9 mouse cellular contexts compared by ENCODE assay signal in genomic region chr13:71961891-71962660, GRCm38 (mm10). TPM values are rescaled to one million over a fixed set of nuclear protein-coding genes. Genes with fewer than 3 reads are reported as not detected.
DNase-seq lines count a peak whose midpoint lies in the region; ATAC-seq lines count a peak whose summit lies in the region.
"Had no signal": no experiment of that assay in that cellular context is flagged by ENCODE, and none has a peak within 500 bp of the region (broad histone marks: within the 10 kb centered on the region; RNA-seq: fewer than 3 reads in every experiment).

No protein-coding gene starts in this region.

- peak overlapping the region; percentile 67 for H3K4me3 ChIP-seq in heart, embryonic 11.5 days (ENCODE audit: low read depth, low read length)
- peak overlapping the region; percentile 96 for H3K4me3 ChIP-seq in midbrain, embryonic 10.5 days

- peak; percentile 39 to 47 for DNase-seq in cerebellum, postnatal 10 days
- no peak for DNase-seq in cerebellum, adult 9-10 months
- DNase-seq in ZHBTc4 (ENCODE audit: low read depth, low spot score), result peak; percentile 33
- peak; percentile 58 for DNase-seq in midbrain, embryonic 10.5 days (ENCODE audit: low spot score)
- DNase-seq in left cerebral cortex, postnatal 25 days (ENCODE audit: low spot score in 2 of 2), result no peak
- DNase-seq in right cerebral cortex, postnatal 10 days (ENCODE audit: low spot score in 2 of 2), result no peak

- WGBS in heart, embryonic 11.5 days (ENCODE audit: insufficient replicate concordance), result 1% methylated on average over 25 of the region's 25 CpGs
- under 1% methylated on average over 25 of the region's 25 CpGs for WGBS in midbrain, embryonic 10.5 days

- peaks cover 13% of the 10 kb centered on the region for H3K4me1 ChIP-seq in heart, embryonic 11.5 days (ENCODE audit: control insufficient read depth, insufficient read depth, low read length)
- peaks cover 54% of the 10 kb centered on the region for H3K4me1 ChIP-seq in midbrain, embryonic 10.5 days

- peak overlapping the region; percentile 88 for H3K4me2 ChIP-seq in heart, embryonic 11.5 days

- peaks cover 81% of the 10 kb centered on the region for H3K27me3 ChIP-seq in heart, embryonic 11.5 days (ENCODE audit: control insufficient read depth, insufficient read depth, low read length)
- peaks cover 80% of the 10 kb centered on the region for H3K27me3 ChIP-seq in midbrain, embryonic 10.5 days (ENCODE audit: low read depth, poor library complexity, severe bottlenecking)

- intact Hi-C loops in left cerebral cortex, postnatal 25 days (cut with DNase I), result loop anchor here (5.0 kb wide), 2 partner anchors 330 to 455 kb away; no protein-coding TSS in a partner anchor

- H3K27ac ChIP-seq in heart, embryonic 11.5 days (ENCODE audit: low read depth, low read length), result no peak overlapping the region; the same call in 1 of the 2 replicates
- peak overlapping the region; percentile 98 for H3K27ac ChIP-seq in midbrain, embryonic 10.5 days (replicated peaks)
- H3K27ac ChIP-seq: liver, embryonic 14.5 days had no signal

- ATAC-seq in heart, embryonic 11.5 days (replicated peaks; ENCODE audit: insufficient number of reproducible peaks, low FRiP score, low TSS enrichment), result no peak
- no peak for ATAC-seq in monocyte, adult 5-6 weeks (replicated peaks; ENCODE audit: insufficient number of reproducible peaks, low FRiP score, low TSS enrichment, poor library complexity, severe bottlenecking)

- H3K36me3 ChIP-seq in heart, embryonic 11.5 days (ENCODE audit: control insufficient read depth, insufficient read depth, low read length), result no peaks in the 10 kb centered on the region
- peaks cover 21% of the 10 kb centered on the region for H3K36me3 ChIP-seq in midbrain, embryonic 10.5 days

- H3K9ac ChIP-seq in heart, embryonic 11.5 days (ENCODE audit: low read depth, low read length), result peak overlapping the region; percentile 83
- H3K9ac ChIP-seq: liver, embryonic 14.5 days had no signal

- H3K9me3 ChIP-seq in heart, embryonic 11.5 days (replicated peaks; ENCODE audit: control insufficient read depth, low read length), result no peaks in the 10 kb centered on the region
- no peaks in the 10 kb centered on the region for H3K9me3 ChIP-seq in midbrain, embryonic 10.5 days (replicated peaks)

RNA-seq across cellular contexts. Expression of gene Irx1, which starts 1.4 kb away (rescaled TPM):
- 1.1 and 2.2 TPM in 2 replicates for polyA plus RNA-seq in heart, embryonic 11.5 days (2014; fragmentation: Nextera tagmentation; extraction: Ambion mirVana)
- 4.0 and 4.3 TPM in 2 replicates for polyA plus RNA-seq in midbrain, embryonic 10.5 days (2016; fragmentation: Nextera tagmentation; extraction: Ambion mirVana)
- not detected in 3 replicates for total RNA-seq in monocyte, adult 5-6 weeks (2017)
- total RNA-seq in left cerebral cortex, postnatal 25 days (2021), result under 1 TPM; 0.46 to 0.50 TPM

Comparison
In these comparisons a context has a peak if more than half of its experiments do, and no peak if none do; other contexts are left out.
1. DNase-seq: peak in cerebellum, postnatal 10 days (2 of 2), ZHBTc4 (single experiment) and midbrain, embryonic 10.5 days (single experiment); none in cerebellum, adult 9-10 months (single experiment), left cerebral cortex, postnatal 25 days (0 of 2) and right cerebral cortex, postnatal 10 days (0 of 2).